Mouse (Mus musculus): ENCODE results near the gene Cdhr4.

Gene Cdhr4

DNA sequence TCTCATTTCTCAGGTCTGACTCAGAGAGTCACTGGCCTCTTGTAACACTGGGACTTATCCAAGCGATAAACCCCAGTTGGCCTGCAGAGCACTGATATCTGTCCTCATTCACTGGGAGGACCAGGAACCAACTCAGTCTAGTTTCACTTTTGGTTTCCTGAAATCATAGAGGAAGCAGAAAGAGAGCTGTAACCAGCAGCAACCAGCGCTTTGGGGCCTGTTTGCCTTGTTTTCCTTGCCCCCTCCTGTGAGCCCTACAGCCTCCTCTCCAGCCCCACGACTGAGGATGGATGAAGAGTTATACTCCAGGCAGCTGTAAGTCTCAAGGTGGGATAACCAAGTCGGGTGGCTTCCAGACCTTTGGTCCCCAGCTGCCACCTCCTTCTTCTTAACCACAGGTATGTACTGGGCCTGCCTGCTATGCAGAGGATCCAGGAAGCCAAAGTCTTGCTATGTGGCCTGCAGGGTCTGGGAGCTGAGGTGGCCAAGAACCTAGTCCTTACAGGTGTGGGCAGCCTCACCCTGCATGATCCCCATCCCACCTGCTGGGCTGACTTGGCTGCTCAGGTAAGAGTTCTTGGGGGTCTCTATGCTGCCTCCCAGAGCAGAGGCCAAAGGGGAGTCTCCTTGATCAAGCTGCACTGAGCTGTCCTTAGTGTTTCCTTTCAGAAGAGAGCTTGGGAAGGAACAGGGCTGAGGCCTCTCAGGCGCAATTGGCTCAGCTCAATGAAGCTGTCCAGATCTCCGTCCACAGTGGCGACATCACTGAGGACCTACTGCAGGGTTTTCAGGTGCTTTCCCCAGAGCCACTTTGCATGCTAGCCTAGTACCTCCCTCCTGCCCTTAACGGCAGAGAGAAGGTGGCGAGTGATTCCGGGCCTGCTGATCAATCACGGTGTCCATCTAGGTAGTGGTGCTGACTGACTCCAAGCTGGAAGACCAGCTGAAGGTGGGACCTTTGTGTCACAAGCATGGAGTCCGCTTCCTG lies 16.6 kb upstream of the Cdhr4 start, which contains the start of gene Uba7:
Gene Uba7, plus strand, starts transcription at position 107 of the 988 bp plus-strand sequence.
- no peak for DNase-seq (ENCODE audit: low read depth, low spot score)

DNA sequence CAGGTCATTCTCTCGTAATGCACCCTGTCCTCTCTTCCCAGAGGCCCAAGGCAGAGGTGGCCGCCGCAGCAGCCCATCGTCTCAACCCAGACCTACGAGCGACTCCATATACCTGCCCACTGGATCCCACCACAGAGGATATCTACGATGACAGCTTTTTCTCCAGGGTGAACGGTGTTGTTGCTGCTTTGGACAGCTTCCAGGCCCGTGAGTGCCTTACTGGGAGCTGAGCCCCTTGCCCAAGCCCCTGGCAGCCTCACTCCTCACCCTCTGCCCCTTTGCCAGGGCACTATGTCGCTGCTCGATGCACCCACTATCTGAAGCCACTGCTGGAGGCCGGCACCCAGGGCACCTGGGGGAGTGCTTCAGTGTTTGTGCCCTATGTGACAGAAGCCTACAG lies 13.5 kb upstream of the Cdhr4 start:
- no peak for DNase-seq (ENCODE audit: low read depth, low spot score)

DNA sequence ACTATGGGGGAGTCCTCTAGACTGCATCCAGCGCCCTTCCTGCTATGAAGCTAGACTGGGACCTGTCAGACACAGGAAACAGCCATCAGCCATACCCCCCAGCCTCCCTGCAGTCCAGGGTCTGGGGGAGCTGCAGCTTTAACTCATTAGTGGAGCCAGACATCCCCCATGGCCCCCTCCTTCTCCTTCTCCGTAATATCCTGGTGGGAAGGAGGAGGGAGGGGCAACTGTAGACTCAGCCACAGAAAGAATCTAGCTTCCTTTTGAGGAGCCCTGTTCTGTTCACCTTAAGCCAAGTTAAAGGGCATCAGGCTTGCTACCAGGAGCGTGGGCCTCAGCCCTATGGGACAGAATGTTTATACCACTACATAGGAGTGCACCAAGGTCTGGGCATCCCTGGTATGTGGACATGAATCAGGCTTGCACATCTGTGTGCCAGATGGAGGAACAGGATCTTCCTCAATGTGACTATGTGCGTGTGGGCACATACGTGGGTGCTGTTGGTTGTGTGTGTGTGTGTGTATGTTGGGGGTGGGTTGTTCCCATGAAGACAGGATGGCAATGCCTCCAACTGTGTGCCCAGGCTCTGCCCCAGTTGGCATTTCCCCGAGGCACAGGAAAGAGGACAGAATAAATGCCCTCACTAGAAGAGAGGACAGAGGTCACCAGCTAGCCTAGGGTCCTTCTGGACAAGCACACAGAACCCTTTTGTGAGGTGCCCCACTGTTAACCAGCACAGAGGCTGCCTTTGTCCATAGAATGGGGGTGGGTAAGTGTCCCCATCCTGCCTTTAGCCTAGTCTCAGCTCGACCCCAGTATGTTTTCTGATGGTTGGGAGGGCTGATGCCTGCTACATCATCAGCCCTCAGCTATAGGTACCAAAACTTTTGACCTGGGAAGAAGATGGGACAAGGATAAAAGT lies 10.4 kb upstream of the Cdhr4 start:
- DNase-seq (ENCODE audit: low read depth, low spot score) = no peak

GRCm38 (mm10) chr9:107982681-107983346 lies 9.5 kb upstream of the Cdhr4 start, which contains the start of gene Gm20661:
Gene Gm20661, plus strand, starts transcription at chr9:107983058.
- no peak for DNase-seq (ENCODE audit: low read depth, low spot score)

DNA sequence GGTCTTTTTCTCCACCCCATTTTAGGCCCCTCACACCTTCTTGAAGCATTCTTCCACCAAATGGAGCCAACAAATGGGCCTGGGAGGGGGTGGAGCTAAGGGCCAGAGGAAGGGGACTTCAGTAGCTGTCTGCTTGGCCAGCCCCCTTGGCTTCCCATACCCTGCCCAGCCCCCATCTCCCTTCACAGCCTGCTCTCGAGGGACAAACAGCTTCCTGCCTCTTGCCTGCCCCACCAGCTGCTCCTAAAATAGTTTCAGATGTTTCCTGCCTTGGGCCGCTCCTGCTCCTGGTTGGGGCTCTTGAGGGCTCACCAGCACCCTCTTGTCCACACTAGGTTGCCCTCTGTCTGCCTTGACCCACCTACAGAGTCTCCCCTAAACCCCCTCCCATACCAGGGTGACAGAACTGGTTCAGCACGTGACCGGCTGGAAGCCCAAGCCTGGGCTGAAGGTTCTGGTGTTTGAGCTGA lies 8.8 kb upstream of the Cdhr4 start:
- DNase-seq (ENCODE audit: low read depth, low spot score) = no peak

- DNase-seq (ENCODE audit: low read depth, low spot score) = no peak
These were observed 8.1 kb upstream of the Cdhr4 start for GRCm38 (mm10) chr9:107984052-107984753.

DNA sequence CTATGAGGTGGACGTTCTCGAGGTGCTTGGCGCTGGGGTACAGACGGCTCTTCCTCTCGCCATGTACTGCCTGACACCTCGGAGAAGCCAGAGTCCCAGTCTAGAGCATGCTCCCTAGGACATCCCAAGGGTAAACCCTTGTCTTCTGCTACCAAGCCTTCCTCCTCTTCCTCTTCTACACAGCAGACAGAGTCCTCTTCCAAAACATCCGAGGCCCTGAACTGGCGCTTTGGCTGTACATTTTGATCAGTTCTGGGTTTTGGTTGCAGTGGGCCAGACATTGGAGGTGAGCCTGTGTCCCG lies 7.6 kb upstream of the Cdhr4 start:
- no peak for DNase-seq (ENCODE audit: low read depth, low spot score)

- no peak for DNase-seq (ENCODE audit: low read depth, low spot score)
These were observed 6.9 kb upstream of the Cdhr4 start, which contains the start of gene Inka1 for GRCm38 (mm10) chr9:107985131-107986119. Gene Inka1, minus strand, starts transcription at chr9:107985879.

- DNase-seq (ENCODE audit: low read depth, low spot score) = no peak
These were observed 5.9 kb upstream of the Cdhr4 start for GRCm38 (mm10) chr9:107986376-107986775.

GRCm38 (mm10) chr9:107987950-107988349 lies 4.3 kb upstream of the Cdhr4 start:
- DNase-seq (ENCODE audit: low read depth, low spot score) = no peak

- no peak for DNase-seq (ENCODE audit: low read depth, low spot score)
These were observed 716 bp downstream of the Cdhr4 start for GRCm38 (mm10) chr9:107993013-107993412.

- DNase-seq (ENCODE audit: low read depth, low spot score) = no peak
These were observed 2.2 kb downstream of the Cdhr4 start for GRCm38 (mm10) chr9:107994464-107994863.

DNA sequence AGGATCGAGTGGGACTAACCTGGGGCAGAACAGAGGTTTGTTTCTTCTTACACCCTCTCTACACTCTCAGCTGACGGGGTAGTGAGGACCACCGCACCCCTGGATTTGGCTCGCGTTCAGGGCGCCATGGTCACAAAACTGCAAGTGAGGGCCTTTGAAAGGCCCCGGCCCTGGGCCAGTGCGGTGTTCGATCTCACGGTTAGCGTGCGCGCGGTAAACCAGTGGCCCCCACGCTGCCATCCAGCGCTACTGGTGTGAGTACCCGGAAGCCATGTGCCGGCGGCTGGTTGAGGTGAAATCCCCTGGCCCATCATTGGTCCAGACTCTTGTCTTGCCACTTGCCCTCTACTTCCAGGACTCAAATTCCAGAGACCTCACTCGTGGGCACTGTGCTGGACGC lies 3.2 kb downstream of the Cdhr4 start:
- no peak for DNase-seq (ENCODE audit: low read depth, low spot score)

- DNase-seq (ENCODE audit: low read depth, low spot score) = no peak
These were observed 3.8 kb downstream of the Cdhr4 start, which contains the start of gene Gm20662 for GRCm38 (mm10) chr9:107996049-107996448. Gene Gm20662, plus strand, starts transcription at chr9:107996349.

GRCm38 (mm10) chr9:108001922-108002770 lies 9.8 kb downstream of the Cdhr4 start, which contains the start of gene Ip6k1:
Gene Ip6k1, plus strand, starts transcription at chr9:108002501.
- peak; percentile 100 for DNase-seq (ENCODE audit: low read depth, low spot score)

- no peak for DNase-seq (ENCODE audit: low read depth, low spot score)
These were observed 10.7 kb downstream of the Cdhr4 start for GRCm38 (mm10) chr9:108002778-108003530.

- no peak for DNase-seq (ENCODE audit: low read depth, low spot score)
These were observed 11.2 kb downstream of the Cdhr4 start for GRCm38 (mm10) chr9:108003531-108003890.

- no peak for DNase-seq (ENCODE audit: low read depth, low spot score)
These were observed 15.7 kb downstream of the Cdhr4 start for GRCm38 (mm10) chr9:108008041-108008440.

Measured in retina, postnatal 7 days (tissue).